Mouse (Mus musculus) lung, postnatal 10 days (tissue): ENCODE measurements around the gene Rasgef1b.

Source experiments
- DNase-seq: peaks from one replicate; pipeline ENCODE4 v3.0.0; 2021

The Rasgef1b gene

DNA sequence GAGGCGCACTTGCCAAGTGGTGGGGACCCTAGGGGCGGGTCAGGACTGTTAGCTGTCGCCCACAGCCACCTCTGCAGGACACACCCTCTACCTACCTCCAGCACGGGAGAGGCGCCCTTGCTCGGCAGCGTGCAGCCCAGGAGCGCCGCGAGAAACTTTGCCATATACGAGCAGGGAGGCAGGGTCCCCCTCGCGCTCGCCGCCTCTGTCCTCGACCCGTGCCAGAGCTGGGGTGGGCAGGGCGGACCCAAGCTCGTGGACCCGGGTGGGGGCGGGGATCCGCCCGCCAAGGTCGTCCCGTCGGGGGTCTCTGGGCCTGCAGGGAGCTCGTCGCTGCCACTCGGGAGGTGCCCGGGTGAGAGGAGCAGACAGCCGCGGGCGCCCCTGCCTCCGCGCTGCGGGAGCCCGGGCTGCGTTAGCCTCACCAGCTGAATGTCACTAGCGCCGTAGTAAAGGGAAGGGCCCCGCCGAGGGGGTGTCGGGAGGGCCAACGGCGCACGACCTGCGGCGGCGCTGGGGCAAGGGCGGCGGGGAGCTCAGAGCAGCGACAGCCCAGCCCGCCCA lies at the start of gene Rasgef1b:
Rasgef1b (minus strand) TSS at position 417 of the 564 bp plus-strand sequence.
- peak; percentile 85 for DNase-seq

DNA sequence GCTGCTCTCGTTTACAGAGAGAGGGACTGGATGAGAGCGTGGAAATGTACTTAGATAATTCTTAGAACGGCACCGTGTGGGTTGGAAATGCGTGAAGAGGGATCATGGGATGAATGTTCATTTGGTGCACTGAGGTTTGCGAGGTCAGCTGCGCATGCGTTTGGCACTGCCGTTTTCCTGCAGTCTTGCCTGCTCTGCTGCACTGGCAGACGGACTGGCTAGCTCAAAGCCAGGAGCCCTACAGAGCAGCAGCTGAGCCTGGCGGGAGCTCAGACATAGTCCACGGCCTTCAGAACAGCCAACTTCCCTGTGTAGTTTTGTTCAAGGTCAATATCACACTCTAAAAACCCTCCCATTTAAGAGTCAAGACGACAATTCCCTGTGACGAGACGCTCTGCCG lies 46.5 kb upstream of the Rasgef1b start:
- no peak for DNase-seq

DNA sequence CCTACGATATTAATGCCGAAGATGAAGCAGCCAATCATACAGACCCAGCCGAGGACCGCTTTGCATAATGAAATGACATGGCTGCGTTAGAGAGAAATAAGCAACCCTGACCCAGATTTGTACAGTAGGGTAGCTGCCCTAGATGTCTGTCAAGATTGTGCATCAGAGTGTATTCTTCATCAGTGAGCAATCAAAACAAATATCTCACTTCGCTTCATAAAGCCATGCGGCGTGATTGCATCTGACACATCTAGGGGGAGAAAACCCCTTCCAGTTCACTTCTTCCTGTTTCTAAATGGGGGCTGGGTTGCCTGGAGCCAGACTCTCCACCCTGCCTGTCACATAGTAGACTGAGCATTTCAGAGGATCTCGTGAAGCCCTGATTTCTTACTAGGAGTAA lies 44.4 kb upstream of the Rasgef1b start:
- no peak for DNase-seq

DNA sequence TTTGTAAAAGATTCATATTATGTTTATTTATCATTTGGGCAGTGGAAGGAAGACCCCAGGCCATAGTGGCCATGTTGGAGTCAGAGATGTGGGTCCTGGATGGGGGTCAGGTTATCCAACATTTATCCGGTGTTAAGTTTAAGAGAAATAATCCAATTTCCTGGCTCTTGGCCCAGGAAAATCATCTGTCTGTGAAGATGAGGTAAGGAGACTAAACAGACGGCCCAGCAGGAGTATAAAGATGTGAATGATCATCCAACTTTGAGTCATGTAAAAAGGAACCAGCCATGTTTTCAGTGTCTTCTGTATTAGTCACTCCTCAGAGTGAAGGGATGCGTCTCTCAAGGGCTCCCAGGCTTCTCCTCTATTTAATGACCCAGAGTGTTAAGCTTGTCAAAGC lies 35.4 kb upstream of the Rasgef1b start:
- DNase-seq: no peak

DNA sequence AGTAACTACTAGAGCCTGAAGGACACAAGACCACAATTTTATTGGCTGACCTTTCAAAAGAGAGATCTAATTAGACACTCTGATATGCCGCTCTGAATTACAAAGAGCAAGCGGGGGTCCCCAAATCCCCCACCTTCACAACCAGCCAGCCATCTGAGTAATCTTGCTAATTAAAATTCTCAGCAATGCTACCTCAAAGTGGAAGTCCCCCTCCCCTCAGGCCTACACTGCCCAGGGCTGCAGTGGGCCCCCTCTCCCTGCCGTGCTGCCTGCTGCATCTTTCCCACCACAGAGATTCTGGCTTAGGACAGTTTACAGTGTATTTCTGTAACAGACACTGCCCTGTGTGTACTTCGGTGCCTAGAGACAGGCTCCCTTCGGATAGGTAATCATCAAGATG lies 30.0 kb upstream of the Rasgef1b start:
- DNase-seq: no peak

DNA sequence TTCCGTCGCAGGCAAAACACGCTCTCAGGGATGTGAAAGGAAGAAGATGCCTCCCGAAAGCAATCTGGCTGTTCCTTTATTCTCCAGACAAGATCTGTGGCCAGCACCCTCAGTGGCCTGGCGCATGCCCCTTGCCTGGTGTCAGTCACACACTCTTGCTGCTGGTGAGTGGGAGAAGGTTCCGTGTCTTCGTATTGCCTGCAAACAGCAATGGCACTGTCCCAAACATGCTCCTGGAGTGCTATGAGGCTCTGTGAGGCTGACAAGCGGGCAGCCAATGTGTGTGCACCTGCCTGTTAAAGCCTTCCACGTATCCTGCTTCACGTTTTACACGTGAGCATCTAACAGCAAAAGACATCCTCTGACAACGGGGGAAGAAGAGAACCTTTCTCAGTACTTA lies 25.0 kb upstream of the Rasgef1b start:
- no peak for DNase-seq

DNA sequence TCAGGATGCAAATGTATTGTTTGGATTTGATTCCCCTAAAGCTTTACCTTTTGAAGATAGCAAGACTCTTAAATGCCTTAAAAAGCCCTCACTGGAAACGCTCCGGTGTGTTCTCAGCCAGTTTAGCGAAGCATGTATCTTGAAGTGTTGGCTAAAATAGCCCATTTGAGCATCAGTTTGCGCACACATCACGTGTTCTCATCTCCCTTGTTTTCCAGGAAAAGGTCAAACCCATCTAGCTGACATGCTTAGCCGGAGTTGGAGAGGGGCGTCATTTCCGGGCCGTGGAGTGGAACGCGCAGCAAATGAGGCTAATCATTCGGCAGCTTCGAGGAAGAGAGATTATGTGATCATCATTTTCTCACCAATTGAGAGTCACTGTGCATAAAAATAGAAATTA lies 24.5 kb upstream of the Rasgef1b start:
- no peak for DNase-seq

DNA sequence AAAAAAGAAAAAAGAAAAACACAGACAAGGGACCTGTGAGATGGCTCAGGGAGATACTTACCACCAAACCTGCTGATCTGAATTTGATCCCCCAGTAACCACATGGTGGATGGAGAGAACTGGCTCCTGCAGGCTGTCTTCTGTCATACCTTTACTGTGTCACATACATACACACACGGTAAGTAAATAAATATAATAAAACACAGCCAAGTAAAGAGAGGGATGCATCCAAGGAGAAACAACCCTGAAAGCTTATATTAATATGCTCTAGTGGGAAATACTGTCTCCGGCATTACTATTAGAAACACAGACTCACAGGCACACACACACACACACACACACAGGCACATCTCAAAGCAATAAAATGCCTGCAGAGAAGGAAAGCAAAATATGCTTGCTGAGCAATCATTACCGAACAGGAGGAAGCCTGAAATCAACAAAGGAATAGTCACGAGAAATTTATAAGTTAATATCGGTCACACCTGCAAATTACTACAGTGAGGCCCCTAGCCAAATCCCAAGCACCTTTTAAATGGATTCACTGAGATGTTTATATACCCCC lies 23.9 kb upstream of the Rasgef1b start:
- no peak for DNase-seq

DNA sequence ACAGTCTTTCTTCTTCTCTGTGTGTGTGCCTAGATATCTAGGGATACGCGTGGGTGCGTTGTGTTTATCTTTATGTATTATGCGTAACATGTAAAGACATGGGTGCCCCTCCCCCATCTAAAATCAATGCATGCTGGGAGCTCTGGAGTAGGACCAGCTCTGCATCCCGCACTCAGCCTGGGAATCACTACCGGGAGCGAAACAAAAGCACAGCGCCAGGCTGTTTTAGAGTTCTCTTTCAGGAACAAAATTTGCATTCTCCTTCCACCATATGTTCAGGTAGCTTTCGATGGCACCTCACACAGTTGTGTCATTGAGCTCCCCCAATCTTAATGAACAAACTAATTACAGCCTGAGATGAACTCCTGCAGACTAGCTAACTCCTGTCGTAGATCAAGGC lies 19.6 kb upstream of the Rasgef1b start:
- no peak for DNase-seq

DNA sequence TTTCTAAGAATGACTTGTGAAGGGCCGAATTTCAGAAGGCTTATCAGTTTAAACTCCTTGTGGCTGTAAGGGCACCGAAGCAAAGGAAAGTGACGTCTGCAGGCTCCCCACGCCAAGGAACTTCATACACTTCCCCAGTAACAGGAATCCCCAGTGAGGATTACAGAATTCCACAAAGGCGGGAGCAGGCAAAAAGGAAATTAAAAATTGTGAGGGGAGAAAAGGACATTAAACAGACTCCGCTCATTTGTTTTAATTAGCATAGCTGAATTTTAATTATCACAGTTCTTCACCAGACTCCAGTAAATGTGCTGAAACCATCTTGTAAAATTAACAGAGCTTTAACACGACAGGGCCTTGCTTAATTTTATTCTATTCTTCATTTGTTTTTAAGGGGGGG lies 17.2 kb upstream of the Rasgef1b start:
- DNase-seq: no peak

DNA sequence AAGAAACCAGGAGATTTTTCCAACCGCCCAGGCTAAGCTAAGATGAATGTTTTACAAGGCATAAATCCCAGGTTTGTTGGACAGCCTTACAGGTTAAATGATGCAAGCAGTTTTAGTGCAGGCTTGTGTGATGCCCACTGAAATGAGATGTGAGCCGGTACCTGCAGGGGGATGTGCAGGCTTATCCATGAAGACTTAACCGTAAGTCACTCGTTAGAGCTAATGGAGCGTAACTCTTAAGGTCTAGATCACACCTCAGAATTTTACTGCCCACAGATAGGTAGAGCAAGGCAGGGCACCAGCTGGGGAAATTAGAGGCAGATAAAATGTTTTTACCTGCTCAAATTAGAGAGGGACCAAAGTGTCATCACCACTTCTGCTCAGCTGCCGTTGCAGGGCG lies 14.0 kb upstream of the Rasgef1b start:
- DNase-seq: no peak

DNA sequence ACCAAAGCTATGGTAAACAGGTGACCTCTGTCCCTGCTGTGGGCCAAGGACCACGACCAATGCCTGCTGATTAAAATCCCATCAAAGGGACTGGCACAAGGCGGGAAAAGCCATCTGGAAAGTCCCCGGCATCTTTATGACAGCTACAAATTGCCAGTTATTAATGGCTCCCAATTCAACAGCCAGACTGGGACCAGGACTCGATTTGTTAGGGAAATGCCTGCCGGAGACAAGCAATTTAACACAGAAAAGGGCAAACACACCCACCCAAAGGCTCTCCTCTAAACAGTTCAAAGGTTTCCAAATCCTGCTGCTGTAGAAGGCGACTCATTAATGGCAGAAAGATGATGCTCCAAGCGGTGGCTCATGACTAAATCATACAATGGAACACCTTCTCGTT lies 13.2 kb upstream of the Rasgef1b start:
- DNase-seq: no peak

DNA sequence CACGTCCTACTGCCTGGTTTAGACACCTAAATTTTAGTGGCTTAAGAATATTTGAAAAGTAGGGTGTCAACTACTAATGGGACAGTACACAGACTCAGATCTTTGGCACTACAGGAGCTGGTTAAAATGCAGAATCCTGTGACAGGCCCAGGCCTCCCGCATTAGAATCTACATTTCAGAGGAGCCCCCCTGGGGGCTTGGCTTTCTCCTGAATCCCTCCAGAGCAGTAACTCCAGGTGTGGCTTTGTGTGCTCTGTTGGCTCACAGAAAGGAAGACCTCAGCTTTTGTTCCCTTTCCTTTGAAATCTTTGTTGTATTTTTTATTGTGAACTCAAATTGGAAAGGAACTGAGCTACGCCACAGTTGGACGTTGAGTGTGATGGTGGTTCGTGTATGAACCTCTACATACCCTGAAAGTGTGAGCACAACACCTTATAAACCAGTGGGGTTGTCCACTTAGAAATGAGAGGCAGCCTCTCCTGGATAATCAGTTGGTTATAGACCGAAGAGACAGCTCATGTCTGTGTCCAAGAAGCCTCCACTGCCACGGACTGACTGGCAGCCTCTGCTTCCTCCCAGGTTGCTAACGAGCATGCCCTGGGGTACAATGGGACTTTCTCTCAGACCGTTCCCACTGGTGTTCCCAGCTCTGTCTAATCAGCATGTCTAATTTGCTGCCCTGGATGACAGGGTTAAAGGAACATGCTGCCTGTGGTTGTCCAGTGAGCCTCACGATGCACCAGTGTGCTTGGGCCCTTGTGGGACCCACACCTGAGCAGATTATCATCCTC lies 9.3 kb upstream of the Rasgef1b start:
- no peak for DNase-seq

DNA sequence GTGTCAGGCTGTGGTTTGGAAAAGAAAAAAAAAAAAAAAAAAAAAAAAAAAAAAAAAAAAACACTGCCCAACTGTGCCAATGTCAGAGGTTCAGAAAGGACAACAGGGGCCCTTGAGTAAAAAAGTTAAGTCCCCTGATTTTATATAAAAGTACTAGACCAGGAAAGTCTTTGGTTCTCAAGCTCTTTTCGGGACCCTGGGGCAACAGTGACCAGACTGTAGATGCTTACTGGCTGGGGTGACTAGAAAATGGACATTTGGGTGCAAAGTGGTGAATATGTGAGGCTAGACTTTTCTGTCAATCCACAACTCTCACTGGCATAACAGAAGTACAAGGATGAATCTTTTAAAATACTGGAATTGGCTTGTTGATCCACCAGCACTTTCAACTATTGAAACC lies 1.1 kb upstream of the Rasgef1b start:
- no peak for DNase-seq

DNA sequence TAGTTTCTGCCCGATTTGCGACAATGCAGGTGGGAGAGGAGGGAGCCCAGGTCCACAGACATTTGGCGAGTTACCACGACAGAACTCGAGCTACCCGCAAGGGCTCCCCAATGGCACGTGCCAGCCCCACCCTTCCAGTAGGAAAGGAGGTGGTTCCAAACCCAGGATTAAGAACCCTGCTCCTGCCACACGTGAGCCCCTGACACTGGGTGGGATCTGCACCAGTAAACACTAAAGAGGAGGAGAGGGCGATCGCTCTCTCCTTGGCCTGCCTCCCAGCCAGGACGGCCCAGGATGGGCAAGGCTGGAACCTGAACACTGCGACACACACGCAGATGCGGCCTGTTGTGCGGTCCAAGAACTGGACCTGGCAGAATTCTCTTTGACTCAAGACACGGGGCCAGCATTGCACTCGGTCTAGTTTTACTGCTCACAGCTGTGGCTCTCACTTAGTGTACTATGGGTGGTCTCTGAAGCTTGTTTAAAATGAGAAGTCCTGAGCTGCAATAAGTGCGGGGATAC lies 557 bp upstream of the Rasgef1b start:
- DNase-seq: peak; percentile 16

DNA sequence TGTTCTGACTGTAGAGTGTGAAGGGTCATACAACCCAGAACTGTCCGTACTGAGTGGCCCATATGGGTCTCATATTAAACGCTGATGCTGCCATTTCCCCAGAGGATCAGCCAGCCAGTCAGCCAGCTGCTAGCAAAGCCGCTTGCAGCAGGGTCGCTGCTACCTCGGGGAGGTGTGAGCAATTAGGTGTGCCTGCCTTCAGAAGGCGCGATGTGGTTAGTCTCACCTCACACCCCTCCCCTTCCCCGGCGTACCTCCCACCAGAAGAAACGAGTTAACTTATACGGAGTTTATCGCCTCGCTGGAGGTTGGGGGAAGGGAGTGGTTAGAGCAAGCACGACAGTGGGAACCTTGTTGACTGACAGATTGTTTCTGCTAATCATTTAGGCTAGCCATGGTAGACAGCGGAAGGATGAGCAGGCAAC lies 826 bp downstream of the Rasgef1b start:
- DNase-seq: no peak

DNA sequence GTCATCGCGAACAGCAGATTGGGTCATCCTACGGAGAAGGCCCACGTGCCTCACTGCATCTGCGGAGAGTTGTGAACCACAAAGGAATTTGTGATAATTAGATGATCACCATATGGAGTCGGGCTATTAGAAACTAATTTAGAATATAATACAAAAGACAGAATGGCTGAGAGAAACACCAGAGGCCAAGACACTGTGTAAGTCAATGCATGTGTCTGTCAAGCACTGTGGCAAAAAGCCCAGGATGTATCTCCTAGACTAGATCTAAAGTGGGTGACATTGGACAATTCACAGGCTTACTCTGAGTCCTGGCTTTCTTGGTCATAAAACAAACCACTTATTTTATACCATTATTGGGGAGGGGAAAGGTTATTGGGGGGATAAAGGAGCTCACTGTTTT lies 4.9 kb downstream of the Rasgef1b start:
- DNase-seq: no peak

DNA sequence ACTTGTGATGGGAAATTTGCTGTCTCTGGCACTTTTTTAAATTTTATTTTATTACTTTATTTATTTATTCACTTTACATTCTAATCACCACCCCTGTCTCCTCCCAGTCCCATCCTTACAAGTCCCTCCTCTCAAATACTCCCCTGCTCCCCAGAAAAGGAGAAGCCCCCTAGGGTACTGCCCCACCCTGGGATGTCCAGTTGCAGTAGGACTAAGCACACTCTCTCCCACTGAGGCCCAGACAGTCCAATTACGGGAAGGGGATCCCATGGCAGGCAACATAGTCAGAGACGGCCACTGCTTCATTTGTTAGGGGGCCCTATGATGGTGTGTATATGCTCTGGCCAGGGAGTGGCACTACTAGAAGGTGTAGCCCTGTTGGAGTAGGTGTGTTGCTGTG lies 6.6 kb downstream of the Rasgef1b start:
- DNase-seq: no peak

DNA sequence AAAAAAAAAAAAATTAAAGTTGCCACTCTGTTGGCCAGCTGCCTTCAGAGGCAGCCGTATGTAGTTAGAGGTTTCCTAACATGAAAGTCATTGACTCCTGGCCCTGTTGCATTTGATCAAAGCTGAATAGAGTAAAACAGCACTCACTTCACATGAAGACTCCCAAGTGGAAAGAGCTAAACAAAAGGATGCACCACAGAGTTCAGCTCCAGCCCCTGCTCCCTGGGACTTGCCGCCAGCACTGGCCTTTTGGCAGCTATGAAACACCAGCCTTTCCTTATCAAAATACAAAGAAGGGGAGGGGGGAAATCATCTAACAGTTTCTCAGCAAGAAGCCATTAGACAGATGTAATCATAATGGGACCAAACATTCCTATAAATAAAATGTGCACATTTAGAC lies 8.3 kb downstream of the Rasgef1b start:
- no peak for DNase-seq

DNA sequence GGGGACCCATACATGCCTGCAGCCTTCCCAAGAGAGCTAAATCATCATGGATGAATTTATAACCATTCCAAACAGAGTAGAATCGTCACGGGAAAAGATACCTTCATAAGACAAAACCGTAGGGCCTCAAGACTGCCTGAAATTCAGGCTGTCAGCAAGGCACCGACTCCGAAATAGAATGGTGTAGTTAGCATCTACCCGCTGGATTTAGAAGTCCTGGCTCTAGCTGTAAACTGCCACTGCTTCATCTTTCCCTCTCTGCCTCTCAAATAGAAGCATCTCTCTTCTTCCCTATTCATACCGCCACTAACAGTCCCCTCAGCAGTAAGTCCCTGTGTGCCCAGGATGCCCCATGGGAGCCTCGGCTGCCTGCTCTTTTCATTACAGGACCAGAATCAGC lies 10.9 kb downstream of the Rasgef1b start:
- no peak for DNase-seq

DNA sequence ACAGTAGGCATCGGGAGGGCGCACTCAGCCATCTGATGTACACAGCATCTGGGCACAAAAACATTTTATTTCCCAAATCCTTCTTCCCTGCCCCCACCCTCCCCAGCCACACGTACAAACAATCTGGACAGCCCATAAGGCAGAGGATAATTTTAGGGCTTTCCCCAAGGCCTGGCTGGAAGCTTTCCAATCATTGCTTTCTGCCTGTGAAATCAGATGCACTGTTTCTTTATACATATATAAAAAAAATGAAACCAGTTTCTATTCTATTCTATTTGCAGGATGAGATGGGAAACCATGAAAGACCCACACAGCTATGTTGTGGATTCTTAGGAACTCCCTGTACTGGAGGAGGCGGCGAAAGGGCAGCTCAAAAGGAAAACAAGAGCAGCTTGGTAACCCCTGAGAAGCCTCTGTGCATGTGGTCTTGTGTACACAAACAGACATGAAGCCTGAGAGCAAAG lies 13.6 kb downstream of the Rasgef1b start:
- DNase-seq: no peak

DNA sequence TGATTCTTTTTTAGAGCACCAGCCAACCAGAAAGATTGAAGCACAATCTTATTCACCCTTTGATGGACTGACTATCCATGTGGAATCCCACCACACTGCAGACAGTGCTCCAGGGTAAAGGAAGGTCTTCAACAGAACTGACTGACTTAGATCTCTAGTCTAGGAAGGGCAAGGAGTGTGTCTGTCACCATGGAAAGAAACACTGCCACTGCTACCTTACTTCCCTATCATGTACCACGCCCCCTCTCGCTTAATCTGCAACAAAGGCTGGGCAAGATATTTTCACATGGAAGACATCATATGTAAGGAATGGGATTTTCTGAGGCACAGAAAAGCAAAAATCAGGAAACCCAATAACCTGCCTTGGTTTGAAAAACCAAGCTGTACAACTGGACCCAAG lies 16.9 kb downstream of the Rasgef1b start:
- no peak for DNase-seq

DNA sequence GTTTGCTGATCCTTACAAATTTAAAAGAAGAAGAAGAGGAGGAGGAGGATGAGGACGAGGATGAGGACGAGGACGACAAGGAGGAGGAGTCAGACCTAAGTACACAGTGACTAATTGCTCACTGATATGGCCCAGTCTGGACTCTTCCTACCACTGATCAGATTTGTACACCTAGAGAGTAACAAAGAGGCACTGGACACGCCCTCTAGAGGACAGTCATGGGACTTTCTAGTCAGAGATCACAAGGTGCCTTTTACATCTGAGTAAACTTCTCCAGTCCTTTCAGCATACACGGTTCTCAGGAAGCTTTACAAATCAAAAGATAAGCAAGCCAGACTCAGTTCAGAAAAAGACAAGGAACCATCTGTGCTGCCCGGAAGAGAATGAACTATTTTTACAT lies 20.2 kb downstream of the Rasgef1b start:
- peak; percentile 5 for DNase-seq

DNA sequence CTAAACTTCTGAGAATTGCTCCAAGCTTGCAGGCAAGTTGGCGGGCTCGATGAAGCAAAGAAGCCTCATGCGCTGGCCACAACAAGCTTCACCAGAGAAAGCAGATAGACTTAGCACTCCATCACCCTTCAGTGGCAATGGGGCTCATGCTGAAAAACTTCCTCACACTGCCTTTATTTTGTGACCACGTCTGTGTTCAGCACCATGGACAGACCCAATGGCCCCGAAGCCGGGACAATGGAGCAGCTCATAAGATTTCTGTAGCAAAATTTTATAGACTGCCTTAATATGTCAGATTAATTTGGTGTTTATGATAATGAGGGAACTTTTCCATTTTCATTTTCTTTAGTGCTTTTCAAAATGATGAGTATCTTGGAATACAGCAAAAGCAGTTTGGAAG lies 21.6 kb downstream of the Rasgef1b start:
- DNase-seq: peak; percentile 53
